Mouse (Mus musculus): ENCODE data around the gene Lgals1.

The Lgals1 gene

DNA sequence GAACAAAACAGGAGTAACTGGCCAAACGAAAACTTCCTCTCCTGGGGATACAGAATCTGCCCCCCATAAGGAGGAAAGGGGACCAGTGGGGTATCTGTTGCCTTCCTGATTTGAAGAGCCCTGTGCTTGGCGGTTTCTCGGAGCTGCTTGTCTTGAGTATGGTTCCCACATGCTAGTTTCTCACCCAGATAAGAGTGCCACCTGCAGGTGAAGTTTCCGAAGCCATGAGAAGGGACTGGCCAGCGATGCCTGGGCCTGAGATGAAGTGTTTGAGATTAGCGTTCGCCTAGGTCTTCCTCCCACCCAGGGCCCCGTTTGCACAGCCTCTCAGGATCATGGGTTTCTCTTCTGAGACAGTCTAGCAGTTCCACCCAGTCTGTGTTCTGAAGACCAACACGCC lies 14.5 kb upstream of the Lgals1 start:
- peak; percentile 41 for DNase-seq (ENCODE audit: low spot score)

DNA sequence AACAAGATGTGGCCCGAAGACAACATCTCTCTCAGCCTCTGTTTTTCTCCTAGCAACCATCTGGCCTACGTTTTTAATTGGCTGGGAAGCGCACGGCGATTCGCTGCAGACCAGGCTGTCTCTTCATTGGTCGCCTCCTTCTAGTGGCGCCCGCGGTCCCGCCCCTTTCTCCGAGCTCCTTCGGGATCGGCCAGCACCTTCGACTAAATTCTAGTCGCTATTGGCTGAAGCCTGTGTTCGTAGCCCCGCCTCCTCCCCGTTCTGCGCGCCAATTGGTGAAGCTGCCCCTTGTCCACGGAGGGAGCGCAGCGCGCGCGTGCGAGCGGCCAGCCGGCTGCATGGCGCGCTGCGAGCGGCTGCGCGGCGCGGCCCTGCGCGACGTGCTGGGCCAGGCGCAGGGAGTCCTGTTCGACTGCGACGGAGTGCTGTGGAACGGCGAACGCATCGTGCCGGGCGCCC lies 12.9 kb upstream of the Lgals1 start, which contains the start of gene Pdxp:
Gene Pdxp, plus strand, starts transcription at position 288 of the 459 bp plus-strand sequence.
- DNase-seq (ENCODE audit: low spot score): peak; percentile 96

DNA sequence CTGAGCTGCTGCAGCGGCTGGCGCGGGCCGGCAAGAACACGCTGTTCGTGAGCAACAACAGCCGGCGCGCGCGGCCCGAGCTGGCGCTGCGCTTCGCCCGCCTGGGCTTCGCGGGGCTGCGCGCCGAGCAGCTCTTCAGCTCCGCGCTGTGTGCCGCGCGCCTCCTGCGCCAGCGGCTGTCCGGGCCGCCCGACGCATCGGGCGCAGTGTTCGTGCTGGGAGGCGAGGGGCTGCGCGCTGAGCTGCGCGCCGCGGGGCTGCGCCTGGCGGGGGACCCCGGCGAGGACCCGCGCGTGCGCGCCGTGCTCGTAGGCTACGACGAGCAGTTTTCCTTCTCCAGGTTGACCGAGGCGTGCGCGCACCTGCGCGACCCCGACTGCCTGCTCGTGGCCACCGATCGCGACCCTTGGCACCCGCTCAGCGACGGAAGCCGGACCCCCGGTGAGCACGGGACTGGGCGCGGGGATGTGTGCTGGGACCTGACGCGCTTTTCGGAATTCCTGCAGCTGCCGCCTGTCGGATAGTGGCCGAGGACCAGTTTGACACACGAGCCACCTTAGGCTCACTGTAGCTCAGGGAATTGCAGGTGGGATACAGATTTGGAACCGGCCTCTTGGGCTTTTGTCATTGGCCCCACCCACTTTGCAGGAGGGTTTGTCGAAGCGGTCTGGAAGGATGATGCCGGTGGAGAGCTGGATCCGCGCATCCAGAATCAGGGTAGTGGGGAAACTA lies 12.3 kb upstream of the Lgals1 start:
- DNase-seq (ENCODE audit: low spot score): peak; percentile 36

DNA sequence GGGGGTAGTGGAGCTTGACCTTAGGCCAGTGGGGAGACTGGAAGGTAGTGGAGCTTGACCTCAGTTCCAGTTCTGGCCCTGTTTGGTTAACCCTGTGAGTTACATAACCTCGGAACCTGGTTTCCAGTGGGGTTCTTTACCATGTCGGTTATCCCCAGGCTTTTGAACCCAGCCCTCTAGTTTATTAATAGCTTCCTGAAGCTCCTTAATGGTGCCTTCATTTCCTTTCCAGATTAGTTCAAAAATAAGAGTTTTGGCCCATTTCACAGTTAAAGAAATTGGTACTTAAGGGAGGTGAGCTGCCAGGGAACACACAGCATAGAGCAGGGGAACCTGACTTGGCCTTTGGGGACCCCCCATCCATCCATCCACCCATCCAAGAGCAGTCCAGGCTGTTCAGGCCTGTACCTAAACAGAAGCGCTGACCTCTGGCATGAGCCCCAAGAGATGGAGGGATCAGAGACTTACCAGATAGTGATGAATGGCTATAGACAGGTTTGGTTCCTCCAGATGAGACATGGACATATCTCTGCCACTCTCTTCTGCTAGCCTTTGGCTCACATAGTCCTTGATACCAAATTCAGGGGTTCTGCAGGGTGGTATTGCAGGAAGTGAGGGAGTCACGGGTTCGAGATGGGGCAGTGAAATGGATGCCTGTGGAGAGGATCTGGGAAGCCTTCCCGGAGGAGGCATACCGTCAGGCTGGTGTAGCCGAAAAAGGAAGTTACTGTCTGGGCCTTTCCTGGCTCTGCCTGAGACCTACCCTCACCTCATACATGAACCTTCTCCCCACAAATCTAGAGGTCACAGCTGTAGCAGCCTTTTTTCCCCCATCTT lies 11.5 kb upstream of the Lgals1 start:
- DNase-seq (ENCODE audit: low spot score): no peak

DNA sequence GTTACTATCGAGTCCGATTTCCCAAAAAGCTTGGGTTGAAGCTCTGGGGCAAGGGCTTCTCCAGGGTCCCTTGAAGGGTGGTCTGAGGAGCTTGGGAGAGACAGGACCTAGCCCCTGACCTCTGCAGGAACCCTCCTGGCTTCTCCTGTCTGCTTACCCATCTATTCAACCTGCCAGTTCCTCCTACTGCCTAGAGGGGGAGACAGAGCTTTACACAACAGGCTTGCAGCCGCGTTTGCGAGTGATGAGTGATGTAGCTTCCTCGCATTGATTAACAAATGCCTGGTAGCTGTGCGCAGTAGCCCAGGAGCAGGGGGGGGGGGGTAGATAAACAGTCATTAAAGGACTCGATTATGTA lies 10.9 kb upstream of the Lgals1 start:
- peak; percentile 61 for DNase-seq (ENCODE audit: low spot score)

DNA sequence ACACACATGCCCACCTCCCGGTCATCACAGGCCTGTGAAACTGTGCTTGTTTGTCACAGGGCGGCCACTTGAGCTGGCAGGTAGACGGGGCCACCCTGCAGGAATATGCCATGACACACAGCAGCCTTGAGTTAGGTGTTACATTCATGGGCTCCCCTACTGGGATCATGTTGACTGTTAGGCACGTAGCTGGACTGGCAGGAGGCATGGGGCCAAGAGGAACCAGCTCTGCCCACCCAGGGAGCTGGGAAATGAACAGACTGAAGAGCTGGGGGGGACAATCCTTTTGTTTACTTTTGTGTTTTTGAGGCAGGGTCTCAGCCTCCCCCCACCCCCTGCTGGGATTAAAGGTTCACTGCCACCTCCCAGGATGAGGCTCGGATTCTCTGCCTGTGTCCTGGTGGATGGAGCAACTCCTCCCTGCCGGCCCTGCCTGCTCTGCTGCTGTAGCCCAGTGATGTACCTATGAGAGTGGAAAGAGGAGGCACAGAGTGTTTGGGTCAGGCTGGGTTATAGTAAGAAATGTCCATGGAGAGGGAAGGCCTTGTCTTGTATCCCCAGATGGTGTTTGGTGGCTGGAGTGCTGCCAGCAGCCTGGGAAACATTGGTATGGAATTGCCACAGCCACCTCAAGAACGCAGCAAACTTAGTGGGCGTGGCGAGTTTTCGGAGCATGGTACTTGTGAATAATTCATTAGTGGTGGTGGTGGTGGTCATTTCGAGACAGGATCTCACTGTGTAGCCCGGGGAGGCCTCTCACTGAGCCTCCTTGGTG lies 10.3 kb upstream of the Lgals1 start:
- DNase-seq (ENCODE audit: low spot score): no peak

DNA sequence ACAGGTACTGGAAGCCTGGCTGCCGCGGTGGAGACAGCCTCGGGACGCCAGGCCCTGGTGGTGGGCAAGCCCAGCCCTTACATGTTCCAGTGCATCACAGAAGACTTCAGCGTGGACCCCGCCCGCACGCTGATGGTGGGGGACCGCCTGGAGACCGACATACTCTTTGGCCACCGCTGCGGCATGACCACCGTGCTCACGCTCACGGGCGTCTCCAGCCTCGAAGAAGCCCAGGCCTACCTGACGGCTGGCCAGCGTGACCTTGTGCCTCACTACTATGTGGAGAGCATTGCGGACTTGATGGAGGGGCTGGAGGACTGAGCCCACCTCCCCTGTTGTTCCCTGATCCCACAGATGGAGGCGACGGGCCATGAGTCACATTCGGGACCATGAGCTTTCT lies 8.4 kb upstream of the Lgals1 start:
- DNase-seq (ENCODE audit: low spot score): no peak

DNA sequence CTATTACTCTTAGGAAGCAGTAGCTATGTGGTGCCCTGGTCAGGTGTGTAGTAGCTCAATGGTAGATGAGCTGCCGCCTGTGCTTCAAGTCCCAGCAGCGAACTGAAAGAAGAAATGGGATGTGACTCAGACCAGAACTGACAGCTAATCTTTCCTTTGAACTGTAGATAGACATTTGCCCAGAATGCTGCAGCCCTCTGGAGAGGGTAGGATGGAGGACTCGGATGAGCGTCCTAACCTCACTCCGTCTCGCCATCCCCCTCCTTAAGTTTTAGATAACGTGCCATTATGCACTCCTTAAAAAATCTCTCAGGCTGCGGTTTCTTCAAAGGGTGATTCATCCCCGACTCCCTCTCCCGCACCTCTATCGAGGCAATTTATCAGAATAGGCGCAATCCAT lies 6.6 kb upstream of the Lgals1 start:
- DNase-seq (ENCODE audit: low spot score): no peak

DNA sequence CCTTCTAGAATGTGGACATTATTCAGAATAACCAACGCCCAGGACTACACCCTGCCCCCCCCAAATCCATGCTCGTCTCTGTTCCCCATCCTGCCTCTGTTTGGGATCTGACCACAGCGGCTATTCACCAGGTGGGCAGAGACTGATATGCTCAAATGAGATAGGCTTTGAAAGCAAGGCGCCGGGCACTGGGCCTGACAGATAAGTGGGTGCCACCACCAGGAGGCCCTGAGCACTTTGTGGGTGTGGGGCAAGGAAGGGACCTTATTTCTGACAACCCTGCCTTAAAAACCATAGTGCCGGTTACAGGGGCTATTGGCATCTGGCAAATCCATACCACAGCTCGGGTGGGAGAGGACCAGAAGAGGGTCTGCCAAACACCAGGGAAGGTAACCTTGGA lies 3.8 kb upstream of the Lgals1 start:
- DNase-seq (ENCODE audit: low spot score): no peak

DNA sequence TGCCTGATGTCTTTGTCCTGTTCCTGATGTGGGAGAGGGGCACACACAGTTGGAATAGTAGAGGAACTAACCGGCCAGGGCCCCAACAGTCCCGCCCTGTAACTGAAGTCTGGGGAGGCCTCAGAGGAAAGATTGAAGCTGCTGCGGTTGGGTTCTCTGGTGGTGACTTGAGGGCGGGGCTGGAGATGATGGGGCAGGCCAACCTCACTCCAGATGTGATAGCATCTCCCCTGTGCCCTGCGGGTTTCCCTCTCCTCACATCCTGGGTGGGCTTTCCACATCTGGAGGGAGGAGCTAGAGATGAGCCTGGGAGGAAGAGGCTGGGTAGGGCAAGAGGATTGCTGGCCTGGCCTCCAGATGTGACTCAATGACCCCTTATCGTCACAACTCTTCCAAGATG lies 2.9 kb upstream of the Lgals1 start:
- DNase-seq (ENCODE audit: low spot score): no peak

DNA sequence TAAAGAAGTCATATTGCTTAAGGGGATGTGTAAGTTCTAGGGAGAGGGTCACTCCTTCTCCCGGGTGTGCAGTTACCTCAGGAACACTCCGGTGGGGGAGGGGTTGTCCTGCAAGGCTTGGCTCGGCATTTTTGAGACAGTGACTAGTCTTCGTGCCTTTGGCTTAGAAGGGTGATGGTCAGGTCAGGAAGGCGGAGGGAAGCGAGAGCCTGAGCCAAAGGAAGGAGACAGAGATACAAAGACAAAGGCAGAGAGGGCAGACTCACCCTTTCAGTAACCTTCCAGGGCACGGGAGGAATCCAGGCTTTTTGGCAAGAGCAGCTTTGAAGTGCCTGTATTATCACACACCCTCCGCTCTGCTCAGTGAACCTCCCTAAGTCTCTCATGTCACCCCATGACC lies 1.4 kb upstream of the Lgals1 start:
- no peak for DNase-seq (ENCODE audit: low spot score)

DNA sequence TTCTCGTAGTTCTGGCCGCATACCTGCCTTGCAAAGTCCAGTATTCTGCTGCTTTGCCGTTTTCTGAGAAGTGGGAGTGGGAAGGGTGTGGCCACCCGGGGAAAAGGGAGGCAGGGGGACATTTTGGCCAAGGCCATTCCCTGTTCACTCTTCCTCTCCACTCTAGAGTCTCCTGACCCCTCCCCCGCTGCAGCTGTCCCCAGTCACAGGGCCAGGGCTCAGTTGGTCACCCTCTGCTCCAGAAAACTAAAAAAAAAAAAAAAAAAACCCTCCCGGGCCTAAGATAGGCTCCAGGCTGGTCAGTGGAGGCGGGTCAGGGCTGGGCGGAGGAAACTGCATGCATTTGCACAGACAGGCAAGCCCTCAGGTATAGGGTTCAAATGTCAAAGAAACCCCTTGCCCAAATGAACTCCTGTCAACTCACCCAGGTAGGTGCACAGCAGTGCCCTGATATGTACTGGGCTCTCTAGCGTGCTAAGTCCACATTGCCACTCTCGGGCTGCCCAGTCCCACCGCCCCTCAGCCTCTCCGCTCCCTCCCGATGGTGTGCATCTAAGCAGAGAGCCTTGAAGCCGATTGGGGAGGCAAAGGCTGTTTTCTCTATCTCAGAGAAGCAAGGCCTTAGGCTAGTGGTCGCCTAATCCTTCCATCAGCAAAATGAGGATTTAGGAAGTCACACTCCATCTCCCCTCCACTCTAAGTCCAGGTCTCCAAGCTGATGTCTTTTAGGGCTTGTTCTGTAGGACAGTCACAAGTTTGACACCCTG lies 679 bp downstream of the Lgals1 start:
- no peak for DNase-seq (ENCODE audit: low spot score)

DNA sequence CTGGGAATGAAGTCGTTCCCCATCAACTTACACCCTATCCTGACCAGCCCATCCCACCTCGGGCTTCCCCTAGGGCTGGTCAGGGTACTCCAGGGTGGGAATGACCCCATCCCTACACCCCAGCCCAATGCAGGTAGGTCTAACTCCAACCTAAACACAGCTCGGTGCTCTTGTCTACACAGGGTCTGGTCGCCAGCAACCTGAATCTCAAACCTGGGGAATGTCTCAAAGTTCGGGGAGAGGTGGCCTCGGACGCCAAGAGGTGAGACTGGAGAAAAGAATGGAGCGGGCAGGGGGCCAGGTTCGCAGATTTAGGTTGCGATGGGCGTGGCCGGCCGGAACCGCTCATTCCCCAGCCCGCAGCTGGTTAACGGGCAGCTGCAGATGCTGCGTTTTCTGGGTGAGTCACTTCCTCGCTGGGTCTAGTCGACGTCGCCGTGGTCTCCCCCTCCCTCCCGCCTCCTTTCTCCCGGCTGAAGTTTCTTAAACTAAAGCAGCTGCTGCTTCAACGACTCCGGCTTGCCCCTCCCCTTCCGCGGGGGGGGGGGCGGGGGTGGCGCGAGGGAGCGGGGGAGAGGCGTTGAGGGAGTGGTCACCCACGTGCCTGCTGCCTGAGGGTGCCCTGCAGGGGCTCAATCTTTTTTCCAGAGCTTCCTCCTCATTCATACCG lies 1.4 kb downstream of the Lgals1 start:
- DNase-seq (ENCODE audit: low spot score): peak; percentile 91

DNA sequence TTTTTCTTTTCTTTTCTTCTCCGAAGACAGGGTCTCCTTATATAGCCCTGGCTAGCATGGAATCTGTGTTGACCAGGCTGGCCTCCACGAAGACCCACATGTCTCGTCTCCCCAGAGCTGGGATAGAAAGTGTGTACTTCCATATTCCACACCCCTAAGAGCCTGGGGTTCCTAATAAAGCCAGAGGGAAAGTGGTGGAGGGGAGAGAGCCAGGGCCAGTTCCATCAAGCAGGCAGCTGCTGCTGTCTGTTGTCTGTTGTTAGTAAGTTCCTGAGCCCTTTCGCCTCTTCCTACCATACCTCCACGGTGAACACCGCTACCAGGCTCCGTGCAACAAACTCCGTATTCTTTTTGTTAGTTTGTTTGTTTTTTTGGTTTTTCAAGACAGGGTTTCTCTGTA lies 2.0 kb downstream of the Lgals1 start:
- DNase-seq (ENCODE audit: low spot score): no peak

DNA sequence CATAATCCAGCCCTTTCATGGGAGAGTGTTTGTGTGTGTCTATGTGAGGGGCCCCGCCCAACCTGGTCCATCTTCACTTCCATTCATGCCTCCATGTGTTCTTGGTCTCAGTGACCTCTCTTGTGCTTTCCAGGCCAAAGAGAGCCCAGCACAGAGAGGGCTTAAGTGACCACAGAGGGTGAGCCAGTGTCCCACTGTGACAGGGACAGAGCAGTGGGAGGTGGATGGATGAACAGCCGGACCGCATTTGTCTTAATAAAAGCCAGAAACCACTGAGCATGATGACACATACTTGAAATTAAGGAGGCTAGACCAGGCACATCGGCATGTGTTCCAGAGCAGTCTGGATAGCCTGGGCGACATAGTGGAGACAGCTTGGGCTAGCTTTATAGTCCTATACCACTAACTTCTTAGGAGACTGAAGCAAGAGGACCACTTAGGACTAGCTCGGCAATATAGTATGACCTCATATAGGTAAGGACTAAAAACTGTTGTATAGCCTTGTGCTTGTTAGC lies 3.7 kb downstream of the Lgals1 start:
- DNase-seq (ENCODE audit: low spot score): no peak

DNA sequence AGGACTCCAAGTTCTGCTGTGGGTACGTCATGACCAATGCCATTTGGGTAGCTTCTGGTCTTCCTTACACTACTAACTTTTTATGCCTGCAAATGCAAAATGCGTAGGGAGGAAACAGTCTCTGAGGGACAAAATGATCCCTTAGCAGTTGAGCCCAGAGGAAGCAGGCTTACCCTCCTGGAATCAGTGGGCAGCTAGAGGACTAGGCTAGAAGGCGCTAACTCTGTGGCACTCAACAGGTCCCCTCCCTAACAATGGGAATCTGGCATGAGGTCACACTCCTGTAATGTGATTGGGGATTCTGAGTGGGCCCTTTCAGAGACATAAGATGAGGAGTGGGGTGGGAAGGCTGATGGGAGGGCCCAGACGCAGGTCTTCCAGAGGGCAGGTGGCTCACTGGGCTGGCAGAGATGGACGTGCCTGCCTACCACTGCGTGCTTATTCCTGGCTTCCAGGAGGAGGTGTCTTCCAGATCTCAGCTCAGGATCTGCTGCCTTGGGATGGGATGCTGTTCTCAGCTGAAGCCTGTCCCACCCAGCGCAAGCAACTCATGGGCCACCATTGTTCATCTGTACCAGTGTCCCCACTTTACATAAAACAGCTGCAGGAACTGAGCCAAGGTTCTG lies 4.4 kb downstream of the Lgals1 start:
- no peak for DNase-seq (ENCODE audit: low spot score)

DNA sequence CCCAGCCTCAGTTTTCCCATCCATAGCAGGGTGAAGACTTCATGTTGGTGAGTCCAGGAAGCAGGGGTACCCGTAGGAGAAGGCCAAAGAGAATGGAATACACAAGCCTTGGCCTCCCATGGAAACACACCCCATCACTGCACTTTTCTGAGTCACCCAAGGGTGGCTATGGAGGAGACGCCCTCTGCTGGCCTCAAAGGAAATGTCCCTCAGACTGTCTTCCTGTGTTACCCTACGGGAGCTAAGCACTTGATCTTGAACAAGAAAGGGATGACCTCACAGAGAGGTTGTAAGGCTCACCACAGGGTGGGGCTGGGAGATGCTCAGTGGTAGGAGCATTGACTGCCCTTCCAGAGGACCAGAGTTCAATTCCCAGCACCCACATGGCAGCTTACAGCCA lies 5.1 kb downstream of the Lgals1 start:
- DNase-seq (ENCODE audit: low spot score): no peak

DNA sequence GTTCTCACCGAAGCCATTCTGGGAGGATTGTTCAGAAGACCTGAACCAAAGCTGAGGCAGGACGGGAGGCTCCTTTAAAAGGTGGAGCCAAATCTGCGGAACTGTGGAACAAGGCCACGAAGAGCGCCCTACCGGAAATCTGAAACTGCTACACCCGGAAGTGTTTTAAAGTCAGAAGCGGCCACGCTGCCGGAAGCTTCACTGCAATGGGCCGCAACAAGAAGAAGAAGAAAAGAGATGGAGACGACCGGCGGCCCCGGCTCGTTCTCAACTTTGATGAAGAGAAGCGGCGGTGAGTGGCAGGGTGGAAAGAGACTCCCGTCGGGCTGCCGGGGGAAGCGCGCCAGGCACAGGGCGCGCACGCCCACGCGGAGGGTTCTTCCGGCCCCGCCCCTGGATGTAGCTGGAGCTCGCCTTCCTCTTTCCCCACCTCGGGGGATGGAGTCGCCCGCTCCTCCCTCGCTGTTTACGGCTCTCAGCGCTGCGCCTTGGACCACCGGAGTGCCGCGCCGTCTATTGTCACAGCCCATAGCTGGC lies 8.3 kb downstream of the Lgals1 start, which contains the start of gene Nol12:
Gene Nol12, plus strand, starts transcription at position 150 of the 537 bp plus-strand sequence.
- peak; percentile 91 for DNase-seq (ENCODE audit: low spot score)

DNA sequence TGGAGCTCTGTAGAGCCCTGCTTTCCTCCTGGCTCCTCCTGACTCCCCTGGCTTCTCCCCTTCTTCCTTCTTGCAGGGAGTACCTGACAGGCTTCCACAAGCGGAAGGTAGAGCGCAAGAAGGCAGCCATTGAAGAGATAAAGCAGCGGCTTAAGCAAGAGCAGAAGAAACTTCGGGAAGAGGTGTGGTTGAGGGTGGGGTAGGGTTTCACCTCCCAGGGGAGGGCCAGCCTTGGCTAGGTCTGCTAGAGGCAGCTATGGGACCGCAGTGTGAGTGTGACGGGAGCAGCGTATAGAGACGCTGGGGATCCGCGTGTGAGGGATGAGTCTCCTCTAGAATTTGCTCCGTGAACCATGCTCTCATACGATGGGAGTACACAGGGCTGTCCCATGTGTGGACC lies 9.9 kb downstream of the Lgals1 start:
- DNase-seq (ENCODE audit: low spot score): no peak

DNA sequence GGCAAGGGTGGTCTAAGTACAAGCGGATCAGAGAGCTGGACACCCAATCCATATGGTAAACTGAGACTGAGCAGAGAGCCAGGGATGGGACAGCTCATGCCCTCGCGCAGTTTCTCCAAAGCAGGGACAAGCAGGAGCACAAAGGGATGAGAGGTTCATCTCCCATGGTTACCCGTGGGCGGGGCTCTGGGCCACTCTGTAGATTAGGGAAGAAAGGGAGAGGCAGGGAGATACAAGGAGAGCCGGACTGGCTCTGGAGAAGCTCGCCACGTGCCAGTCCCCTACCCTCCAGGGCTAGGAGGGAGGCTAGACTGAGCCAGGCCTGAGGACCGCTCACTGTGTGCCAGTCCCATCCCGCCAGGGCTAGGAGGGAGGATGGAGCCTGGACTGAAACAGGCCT lies 10.8 kb downstream of the Lgals1 start:
- DNase-seq (ENCODE audit: low spot score): no peak
